Mouse (Mus musculus): ENCODE measurements around the gene Cdt1. TPM values are rescaled to one million over a fixed set of nuclear protein-coding genes. Genes with fewer than 3 reads are reported as not detected.

Cdt1 gene
- polyA plus RNA-seq, 1 experiment from 2014 or later = 23.7 TPM

DNA sequence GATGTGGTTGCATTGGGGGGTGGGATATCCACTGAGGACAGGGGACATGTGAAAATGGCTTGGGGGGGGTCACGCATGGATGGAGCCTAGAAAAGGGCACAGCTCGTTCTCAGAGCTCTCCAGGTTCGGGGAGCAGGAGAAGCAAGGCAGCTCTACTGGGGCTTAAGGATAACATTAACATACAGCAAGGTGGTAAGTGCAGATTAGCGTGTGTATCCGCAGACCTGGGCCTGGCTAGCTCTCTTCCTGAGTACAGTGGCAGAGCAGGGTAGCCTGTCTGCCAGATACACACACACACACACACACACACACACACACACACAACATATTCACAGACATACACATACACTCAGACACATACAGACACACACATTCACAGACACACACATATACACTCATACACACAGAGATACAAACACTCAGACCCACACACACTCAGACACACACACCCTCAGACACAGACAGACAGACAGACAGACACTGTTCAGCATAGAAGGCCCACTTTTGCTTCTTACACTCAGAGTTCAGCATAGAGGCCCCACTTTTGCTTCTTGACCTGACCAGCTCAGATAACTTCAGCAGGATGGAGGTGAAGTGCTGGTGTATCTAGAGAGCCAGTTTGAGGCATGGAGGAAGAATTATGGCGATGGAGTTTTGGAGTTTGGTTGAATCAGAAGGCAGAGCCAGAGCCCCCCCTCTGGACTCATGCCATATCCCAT is 51.0 kb downstream of the Cdt1 start:
- Histone ChIP-seq H3K9me3 (ENCODE audit: low read length) (no peaks in the 10 kb centered on the region), H3K4me2 (ENCODE audit: low read depth, low read length) (peak overlapping the region; percentile 33; the same call in 1 of the 2 replicates), H3K4me1 (ENCODE audit: insufficient read depth) (peaks cover 6% of the 10 kb centered on the region), H3K27me3 (ENCODE audit: insufficient read depth, low read length) (no peaks in the 10 kb centered on the region), H3K27ac (ENCODE audit: low read depth) (0 out of 2 replicates have a peak overlapping the region, but pooled peaks have one; percentile 39), H3K36me3 (replicated peaks; ENCODE audit: insufficient read depth, low read length) (peaks cover 7% of the 10 kb centered on the region), H3K9ac (replicated peaks) (no peak overlapping the region; the same call in 1 of the 2 replicates), H3K4me3 (ENCODE audit: low read depth, low read length) (no peak overlapping the region)
- ATAC-seq (peak; percentile 92), DNase-seq (no peak)
- TF ChIP-seq CTCF (IDR thresholded peaks at IDR 0.05; ENCODE audit: low read depth) (no peak), EP300 (IDR thresholded peaks at IDR 0.05; ENCODE audit: low read depth) (peak; percentile 86)
- WGBS (ENCODE audit: insufficient replicate concordance) = 53% methylated on average over 6 of the region's 6 CpGs

- peak; percentile 48 for DNase-seq
Measured at GRCm38 (mm10) chr8:122620446-122620845, 52.6 kb downstream of the Cdt1 start.

DNA sequence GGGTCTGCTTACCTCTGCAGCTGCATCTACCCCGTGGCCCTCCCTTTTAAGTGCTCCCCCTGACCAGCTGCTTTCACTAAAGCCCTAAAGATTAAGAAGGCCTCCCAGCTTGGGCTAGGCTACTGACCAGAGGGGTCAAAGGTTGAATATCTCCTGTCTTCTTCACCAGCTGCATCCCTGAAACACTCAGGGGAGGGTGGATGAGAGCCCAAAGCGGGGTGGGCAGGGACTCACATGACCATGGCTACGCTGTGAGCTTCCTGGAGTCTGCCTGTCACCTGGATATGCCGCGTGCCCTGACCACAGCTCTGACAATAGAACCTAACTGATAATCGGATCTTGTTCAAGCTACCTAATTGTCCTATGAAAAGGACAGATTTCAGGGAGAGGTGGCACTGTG is 54.9 kb downstream of the Cdt1 start, which contains the start of gene Pabpn1l:
Gene Pabpn1l, minus strand, starts transcription at position 13 of the 400 bp plus-strand sequence.
- WGBS (ENCODE audit: insufficient replicate concordance) = 71% methylated on average over 6 of the region's 6 CpGs
- peaks cover 6% of the 10 kb centered on the region for H3K4me1 ChIP-seq (ENCODE audit: insufficient read depth)
- no peaks in the 10 kb centered on the region for H3K27me3 ChIP-seq (ENCODE audit: insufficient read depth, low read length)
- no peak within 1 kb of the TSS for H3K4me2 ChIP-seq (ENCODE audit: low read depth, low read length)
- H3K4me3 ChIP-seq (ENCODE audit: low read depth, low read length) = no peak within 1 kb of the TSS
- TF ChIP-seq CTCF (IDR thresholded peaks at IDR 0.05; ENCODE audit: low read depth) (no peak), EP300 (IDR thresholded peaks at IDR 0.05; ENCODE audit: low read depth) (no peak)
- no peak for DNase-seq
- no peak for ATAC-seq
- no peaks in the 10 kb centered on the region for H3K9me3 ChIP-seq (ENCODE audit: low read length)
- no peaks in the 10 kb centered on the region for H3K36me3 ChIP-seq (replicated peaks; ENCODE audit: insufficient read depth, low read length)
- no peak within 1 kb of the TSS for H3K9ac ChIP-seq (replicated peaks)
- no peak within 1 kb of the TSS for H3K27ac ChIP-seq (ENCODE audit: low read depth)

More at GRCm38 (mm10) chr8:122620446-122620845, 52.6 kb downstream of the Cdt1 start:
- Histone ChIP-seq H3K9me3 (ENCODE audit: low read length) (no peaks in the 10 kb centered on the region), H3K9ac (replicated peaks) (no peak overlapping the region), H3K4me1 (ENCODE audit: insufficient read depth) (peaks cover 6% of the 10 kb centered on the region), H3K36me3 (replicated peaks; ENCODE audit: insufficient read depth, low read length) (no peaks in the 10 kb centered on the region), H3K4me2 (ENCODE audit: low read depth, low read length) (no peak overlapping the region), H3K27me3 (ENCODE audit: insufficient read depth, low read length) (no peaks in the 10 kb centered on the region), H3K27ac (ENCODE audit: low read depth) (no peak overlapping the region), H3K4me3 (ENCODE audit: low read depth, low read length) (no peak overlapping the region)
- ATAC-seq = no peak
- TF ChIP-seq CTCF (IDR thresholded peaks at IDR 0.05; ENCODE audit: low read depth) (no peak), EP300 (IDR thresholded peaks at IDR 0.05; ENCODE audit: low read depth) (no peak)
- WGBS (ENCODE audit: insufficient replicate concordance) = 41% methylated on average over 5 of the region's 5 CpGs

Small RNA genes lying within 50 kb of the gene (microRNA-seq; reads per million reads assigned to microRNA genes)
- not detected for gene Mir6396

Other genes with a start within 250 kb of the Cdt1 start
- gene Trhr2, start 207.3 kb upstream of the Cdt1 start, polyA plus RNA-seq (2015; fragmentation: Nextera tagmentation; extraction: Ambion mirVana) = not detected in 2 replicates
- 12.8 and 15.6 TPM in 2 replicates for gene Zc3h18, start 191.4 kb upstream of the Cdt1 start, polyA plus RNA-seq (2015; fragmentation: Nextera tagmentation; extraction: Ambion mirVana)
- gene Il17c, start 146.0 kb upstream of the Cdt1 start, polyA plus RNA-seq (2015; fragmentation: Nextera tagmentation; extraction: Ambion mirVana) = not detected in 2 replicates
- 211 and 220 TPM in 2 replicates for gene Cyba, start 135.1 kb upstream of the Cdt1 start, polyA plus RNA-seq (2015; fragmentation: Nextera tagmentation; extraction: Ambion mirVana)
- gene Mvd, start 124.6 kb upstream of the Cdt1 start, polyA plus RNA-seq (2015; fragmentation: Nextera tagmentation; extraction: Ambion mirVana) = 4.9 and 5.8 TPM in 2 replicates
- gene Snai3, start 107.3 kb upstream of the Cdt1 start, polyA plus RNA-seq (2015; fragmentation: Nextera tagmentation; extraction: Ambion mirVana) = 1.4 and 3.4 TPM in 2 replicates
- gene Rnf166, start 92.0 kb upstream of the Cdt1 start, polyA plus RNA-seq (2015; fragmentation: Nextera tagmentation; extraction: Ambion mirVana) = 18.5 and 18.9 TPM in 2 replicates
- 17.8 and 20.9 TPM in 2 replicates for gene Ctu2, start 91.9 kb upstream of the Cdt1 start, polyA plus RNA-seq (2015; fragmentation: Nextera tagmentation; extraction: Ambion mirVana)
- gene Piezo1, start 16.7 kb upstream of the Cdt1 start, polyA plus RNA-seq (2015; fragmentation: Nextera tagmentation; extraction: Ambion mirVana) = 2.6 and 3.4 TPM in 2 replicates
- 223 and 249 TPM in 2 replicates for gene Aprt, start 8.9 kb downstream of the Cdt1 start, polyA plus RNA-seq (2015; fragmentation: Nextera tagmentation; extraction: Ambion mirVana)
- 6.8 and 6.9 TPM in 2 replicates for gene Galns, start 43.4 kb downstream of the Cdt1 start, polyA plus RNA-seq (2015; fragmentation: Nextera tagmentation; extraction: Ambion mirVana)
- 29.3 and 30.7 TPM in 2 replicates for gene Trappc2l, start 43.6 kb downstream of the Cdt1 start, polyA plus RNA-seq (2015; fragmentation: Nextera tagmentation; extraction: Ambion mirVana)
- gene Pabpn1l, start 54.7 kb downstream of the Cdt1 start, polyA plus RNA-seq (2015; fragmentation: Nextera tagmentation; extraction: Ambion mirVana) = not detected in 2 replicates
- gene Cbfa2t3, start 131.1 kb downstream of the Cdt1 start, polyA plus RNA-seq (2015; fragmentation: Nextera tagmentation; extraction: Ambion mirVana) = 2.1 and 2.4 TPM in 2 replicates
- gene Acsf3, start 207.5 kb downstream of the Cdt1 start, polyA plus RNA-seq (2015; fragmentation: Nextera tagmentation; extraction: Ambion mirVana) = 9.6 and 10.7 TPM in 2 replicates

Data from liver, postnatal 0 days (tissue).